Mouse (Mus musculus) liver, postnatal 0 days (tissue): ENCODE data around the gene Chst1. TPM values are rescaled to one million over a fixed set of nuclear protein-coding genes. Genes with fewer than 3 reads are reported as not detected.
A peak's percentile ranks its signal among the peaks of the same experiment; 100 is the strongest.

ENCODE experiments used
- ATAC-seq: fragments of 200-750 bp; cut with Nextera tagmentation; 2 replicates; pipeline ENCODE4 v1.8.0; 2017; ENCODE audit warnings: mild to moderate bottlenecking, moderate library complexity
- DNase-seq: peaks from one replicate; pipeline ENCODE4 v3.0.0-alpha.2; 2016
- H3K27ac ChIP-seq: fragments of 300-500 bp; sonication (generic); 2 replicates; pipeline ENCODE4 v1.5.1; 2014; ENCODE audit warnings: antibody characterized with exemption, moderate library complexity, mild to moderate bottlenecking, low read depth
- H3K27me3 ChIP-seq: fragments of 300-500 bp; sonication (generic); 2 replicates; pipeline ENCODE4 v1.6.1; 2014; ENCODE audit warnings: low read length, control low read depth, mixed read lengths; ENCODE audit not compliant: insufficient read depth
- H3K36me3 ChIP-seq: fragments of 300-500 bp; sonication (generic); replicated peaks from 2 replicates; pipeline ENCODE4 v1.6.1; 2014; ENCODE audit warnings: mild to moderate bottlenecking, control low read depth, low read length, moderate library complexity, mixed read lengths; ENCODE audit not compliant: insufficient read depth
- H3K4me1 ChIP-seq: fragments of 300-500 bp; sonication (generic); 2 replicates; pipeline ENCODE4 v1.6.1; 2014; ENCODE audit warnings: antibody characterized with exemption, mild to moderate bottlenecking, control low read depth; ENCODE audit not compliant: insufficient read depth
- H3K4me2 ChIP-seq: fragments of 300-500 bp; sonication (generic); 2 replicates; pipeline ENCODE4 v1.6.1; 2014; ENCODE audit warnings: low read depth, mild to moderate bottlenecking, low read length, moderate library complexity, mixed read lengths
- H3K4me3 ChIP-seq: fragments of 300-500 bp; sonication (generic); 2 replicates; pipeline ENCODE4 v1.5.1; 2014; ENCODE audit warnings: low read depth, low read length
- H3K9ac ChIP-seq: fragments of 300-500 bp; sonication (generic); replicated peaks from 2 replicates; pipeline ENCODE4 v1.6.1; 2014; ENCODE audit warnings: mild to moderate bottlenecking, moderate library complexity
- H3K9me3 ChIP-seq: fragments of 300-500 bp; sonication (generic); 2 replicates; pipeline ENCODE4 v1.6.1; 2016; ENCODE audit warnings: mild to moderate bottlenecking, control low read depth, low read length, mixed read lengths
- CTCF ChIP-seq: sonication (generic); IDR thresholded peaks from 2 replicates; pipeline ENCODE4 v1.5.1; 2016; ENCODE audit warnings: antibody characterized with exemption, low read depth
- EP300 ChIP-seq: IDR thresholded peaks from 2 replicates; pipeline ENCODE4 v1.6.1; 2016; ENCODE audit warnings: antibody characterized with exemption, low read depth, mild to moderate bottlenecking
- WGBS: fragments of 180-500 bp; shearing (Covaris S2); extraction: QIAGEN DNeasy Blood & Tissue Kit; methylation state at CpG from one replicate; pipeline ENCODE4 v1.1.7; 2014; ENCODE audit not compliant: insufficient replicate concordance; 5-methylcytosine and 5-hydroxymethylcytosine counted together
- polyA plus RNA-seq: library from polyadenylated mRNA; unstranded; fragments of >200 nt; fragmentation: Nextera tagmentation; extraction: Ambion mirVana; gene quantifications from 2 replicates; pipeline ENCODE4 v1.2.1, GENCODE M21; 2015

The Chst1 gene
- polyA plus RNA-seq, 1 experiment from 2014 or later = 0.06 TPM

DNA sequence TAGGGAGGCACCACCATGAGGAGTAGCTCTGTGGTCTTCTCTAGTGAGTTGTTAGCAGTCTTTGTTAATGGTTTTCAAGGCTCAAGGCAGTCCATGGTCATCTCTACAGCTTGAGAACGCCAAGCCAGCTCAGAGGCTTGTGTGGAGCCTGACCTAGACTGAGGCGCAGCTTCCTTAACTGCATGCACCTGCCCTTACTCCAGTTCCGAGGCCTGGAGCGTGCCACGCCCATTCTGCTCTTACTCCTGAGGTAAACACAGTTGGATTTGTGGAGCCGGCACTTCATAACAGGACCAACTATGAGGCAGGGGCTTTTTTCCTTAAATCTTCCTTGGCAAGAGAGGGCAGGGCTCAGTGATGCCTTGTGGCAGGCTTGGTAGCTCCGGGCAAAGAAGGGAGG lies 18.2 kb upstream of the Chst1 start:
- 76% methylated on average over 7 of the region's 7 CpGs for WGBS
- Histone ChIP-seq H3K36me3 (no peaks in the 10 kb centered on the region), H3K9ac (no peak overlapping the region), H3K9me3 (no peaks in the 10 kb centered on the region), H3K4me2 (no peak overlapping the region), H3K4me1 (peaks cover 6% of the 10 kb centered on the region; the same call in 1 of the 2 replicates), H3K27me3 (no peaks in the 10 kb centered on the region), H3K4me3 (no peak overlapping the region), H3K27ac (no peak overlapping the region)
- TF ChIP-seq EP300 (no peak), CTCF (no peak)
- DNase-seq (no peak), ATAC-seq (no peak)

DNA sequence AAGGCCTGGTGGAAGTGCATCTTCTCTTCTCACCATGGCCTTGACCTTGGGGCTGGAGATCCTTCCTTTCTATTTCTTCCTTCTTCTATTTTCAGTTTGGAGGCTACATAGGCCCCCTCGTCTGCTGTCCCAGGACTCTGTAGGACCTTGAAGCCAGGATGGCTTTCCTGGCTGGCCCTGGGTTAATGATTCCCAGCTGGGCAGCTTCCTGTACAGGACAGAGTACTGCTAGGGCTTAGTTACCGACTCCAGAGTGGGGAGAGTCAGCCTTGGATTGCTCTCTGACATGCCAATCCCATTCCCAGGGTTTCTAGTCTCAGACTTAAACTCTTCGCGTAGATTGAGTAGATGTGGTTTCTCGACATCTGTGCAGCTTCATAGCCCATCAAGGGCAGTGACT lies 16.9 kb upstream of the Chst1 start:
- Histone ChIP-seq H3K27me3 (no peaks in the 10 kb centered on the region), H3K9me3 (no peaks in the 10 kb centered on the region), H3K4me2 (no peak overlapping the region), H3K27ac (no peak overlapping the region), H3K4me1 (peaks cover 6% of the 10 kb centered on the region; the same call in 1 of the 2 replicates), H3K36me3 (no peaks in the 10 kb centered on the region), H3K4me3 (no peak overlapping the region), H3K9ac (no peak overlapping the region)
- TF ChIP-seq CTCF (no peak), EP300 (no peak)
- ATAC-seq = peak; percentile 49; the same call in 1 of the 2 replicates
- no peak for DNase-seq
- 46% methylated on average over 5 of the region's 5 CpGs for whole genome bisulfite sequencing

DNA sequence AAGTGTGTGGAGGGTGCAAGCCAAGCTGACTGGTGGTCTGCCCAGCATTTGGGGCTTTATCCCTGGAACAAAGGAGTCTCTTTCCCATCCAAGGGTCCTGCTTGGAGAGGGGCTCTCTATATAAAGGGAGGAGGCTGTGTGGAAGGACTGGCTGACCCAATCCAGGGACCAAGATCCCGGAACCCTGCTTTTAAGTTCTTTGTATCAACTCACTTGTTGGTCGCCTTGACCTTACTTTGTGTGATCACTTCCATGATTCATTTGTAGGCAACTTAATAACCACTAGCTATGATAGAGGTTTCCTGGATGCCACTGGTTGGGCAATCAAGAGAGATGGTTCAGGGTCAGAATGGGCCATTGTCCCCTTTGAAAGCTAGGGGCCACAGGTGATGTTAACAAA lies 11.7 kb upstream of the Chst1 start:
- Histone ChIP-seq H3K27ac (no peak overlapping the region), H3K4me3 (no peak overlapping the region), H3K9ac (no peak overlapping the region), H3K9me3 (no peaks in the 10 kb centered on the region), H3K27me3 (no peaks in the 10 kb centered on the region), H3K4me2 (no peak overlapping the region), H3K36me3 (no peaks in the 10 kb centered on the region), H3K4me1 (peaks cover 3% of the 10 kb centered on the region; the same call in 1 of the 2 replicates)
- TF ChIP-seq CTCF = no peak
- no peak for TF ChIP-seq EP300
- DNase-seq = no peak
- 76% methylated on average over 2 of the region's 2 CpGs for WGBS
- no peak for ATAC-seq

DNA sequence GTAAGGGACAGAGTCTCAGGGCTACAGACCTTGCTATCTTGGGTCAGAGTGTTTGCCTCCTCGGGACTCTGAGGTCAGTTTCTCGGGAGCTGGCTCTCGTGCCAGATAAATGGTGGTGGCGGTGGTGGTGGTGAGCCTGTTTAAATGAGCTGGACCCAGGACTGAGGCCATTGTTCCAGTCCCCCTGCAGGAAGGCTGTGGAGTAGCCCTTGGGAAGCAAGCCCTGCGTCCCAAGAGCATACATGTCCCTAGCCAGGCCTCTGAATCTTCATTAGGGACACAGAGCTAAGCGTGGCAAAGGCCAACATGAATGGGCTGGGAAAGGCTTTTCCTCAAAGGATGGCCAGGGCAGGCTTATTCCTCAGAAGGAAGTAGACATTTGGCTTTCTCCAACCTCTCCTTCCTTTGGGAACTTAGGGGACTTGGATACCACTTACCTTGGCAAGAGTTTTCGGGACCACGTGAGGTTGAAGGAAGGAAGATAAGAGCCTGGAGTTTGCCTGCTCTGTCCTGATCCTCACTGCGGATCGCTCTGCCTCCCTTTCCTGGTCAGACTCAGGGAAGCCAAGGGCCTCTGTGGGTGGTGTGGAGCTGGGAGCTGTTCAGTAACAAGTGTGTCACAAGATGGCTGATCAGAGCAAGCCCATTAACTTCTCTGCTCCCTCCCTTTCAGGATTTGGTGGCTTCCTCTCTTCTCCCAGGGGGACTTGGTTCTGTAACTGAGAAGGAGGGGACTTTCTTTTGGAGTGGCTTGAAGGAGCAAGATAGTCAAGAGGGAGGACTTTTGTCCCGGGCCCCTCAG lies 4.4 kb upstream of the Chst1 start:
- no peak overlapping the region for H3K27ac ChIP-seq
- no peak overlapping the region for H3K4me2 ChIP-seq
- TF ChIP-seq EP300 (no peak), CTCF (0 out of 2 replicates have a peak, but pooled peaks have one; percentile 5)
- H3K27me3 ChIP-seq = peaks cover 20% of the 10 kb centered on the region
- H3K9me3 ChIP-seq = no peaks in the 10 kb centered on the region
- peaks cover 2% of the 10 kb centered on the region; the same call in 1 of the 2 replicates for H3K4me1 ChIP-seq
- WGBS = 63% methylated on average over 11 of the region's 11 CpGs
- H3K9ac ChIP-seq = no peak overlapping the region
- no peak for ATAC-seq
- H3K4me3 ChIP-seq = no peak overlapping the region
- no peaks in the 10 kb centered on the region for H3K36me3 ChIP-seq
- no peak for DNase-seq

DNA sequence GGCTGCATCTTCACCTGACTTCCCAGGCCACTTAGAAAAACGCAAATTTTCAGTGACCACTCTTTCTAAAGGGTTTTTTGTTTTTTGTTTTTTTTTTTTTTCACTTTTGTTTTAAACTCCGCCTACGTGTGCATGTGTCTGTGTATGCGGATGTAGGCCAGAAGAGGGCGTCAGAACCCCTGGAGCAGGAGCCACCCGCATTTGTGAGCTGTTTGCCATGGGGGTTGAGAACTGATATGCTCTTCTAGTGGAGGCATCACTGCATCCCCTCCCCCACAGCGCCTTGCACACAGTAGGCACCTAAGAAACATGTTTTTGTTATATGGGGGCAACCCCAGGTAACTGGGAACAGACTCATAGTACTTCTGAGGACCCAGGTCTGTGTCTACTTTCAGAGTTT lies 2.2 kb upstream of the Chst1 start:
- Histone ChIP-seq H3K9ac (no peak overlapping the region), H3K27me3 (peaks cover 41% of the 10 kb centered on the region), H3K4me2 (no peak overlapping the region), H3K36me3 (no peaks in the 10 kb centered on the region), H3K27ac (no peak overlapping the region), H3K4me3 (no peak overlapping the region), H3K4me1 (peaks cover 3% of the 10 kb centered on the region; the same call in 1 of the 2 replicates), H3K9me3 (no peaks in the 10 kb centered on the region)
- DNase-seq (no peak), ATAC-seq (no peak)
- TF ChIP-seq CTCF (peak; percentile 37), EP300 (no peak)
- 7% methylated on average over 7 of the region's 7 CpGs for WGBS

DNA sequence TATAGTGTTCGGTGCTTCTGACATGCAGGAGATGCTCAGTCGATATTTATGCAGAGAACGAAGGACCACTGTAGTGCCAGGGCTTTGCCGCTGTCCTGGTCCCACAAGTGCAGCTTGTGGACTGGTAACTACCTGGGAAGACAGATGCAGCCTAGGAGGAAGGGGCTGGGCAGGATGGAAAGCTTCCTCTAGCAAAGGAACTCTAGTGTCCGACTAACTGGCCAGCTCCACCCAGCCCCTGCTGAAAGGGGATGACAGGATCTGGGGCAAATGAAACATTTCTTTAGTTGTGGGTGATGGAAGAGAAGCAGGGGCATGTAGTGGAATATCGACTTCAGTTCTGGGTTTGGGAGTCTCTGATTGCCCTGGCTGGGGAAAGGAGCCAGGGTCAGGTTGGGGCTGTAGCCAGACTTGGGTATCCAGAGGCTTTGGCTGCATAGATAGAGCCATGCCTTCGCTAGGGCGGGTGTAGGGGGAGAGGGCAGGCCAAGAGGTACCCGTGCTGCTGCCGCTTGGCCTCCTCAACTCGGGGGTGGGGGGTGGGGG lies 493 bp upstream of the Chst1 start:
- DNase-seq = no peak
- Histone ChIP-seq H3K27me3 (peaks cover 52% of the 10 kb centered on the region), H3K4me3 (peak overlapping the region; percentile 29), H3K9ac (no peak overlapping the region), H3K27ac (no peak overlapping the region), H3K4me1 (peaks cover 3% of the 10 kb centered on the region; the same call in 1 of the 2 replicates), H3K9me3 (no peaks in the 10 kb centered on the region), H3K36me3 (no peaks in the 10 kb centered on the region), H3K4me2 (peak overlapping the region; percentile 73; the same call in 1 of the 2 replicates)
- no peak for TF ChIP-seq EP300
- no peak for TF ChIP-seq CTCF
- 32% methylated on average over 11 of the region's 11 CpGs for WGBS
- no peak for ATAC-seq
